Mouse (Mus musculus): ENCODE measurements around the gene Trem3. TPM values are rescaled to one million over a fixed set of nuclear protein-coding genes. Genes with fewer than 3 reads are reported as not detected.
A peak's percentile ranks its signal among the peaks of the same experiment; 100 is the strongest.

Trem3 gene
- polyA plus RNA-seq, 1 experiment from 2014 or later = not detected

- 0 out of 2 replicates have a peak overlapping the region, but pooled peaks have one; percentile 17 for H3K4me2 ChIP-seq (replicated peaks; ENCODE audit: low read depth)
- no peak overlapping the region for H3K27ac ChIP-seq (ENCODE audit: low read depth, low read length)
- H3K9me3 ChIP-seq (ENCODE audit: control insufficient read depth) = no peaks in the 10 kb centered on the region
- H3K36me3 ChIP-seq (ENCODE audit: control insufficient read depth, insufficient read depth) = no peaks in the 10 kb centered on the region
- TF ChIP-seq CTCF (IDR thresholded peaks at IDR 0.05; ENCODE audit: low read depth) = no peak
- WGBS = 36% methylated on average over 7 of the region's 7 CpGs
- H3K4me3 ChIP-seq (ENCODE audit: low read depth, low read length) = no peak overlapping the region
- no peaks in the 10 kb centered on the region for H3K27me3 ChIP-seq (replicated peaks; ENCODE audit: control insufficient read depth, insufficient read depth, low read length)
- H3K9ac ChIP-seq (ENCODE audit: low read depth, low read length) = no peak overlapping the region
- peak; percentile 36; the same call in 1 of the 2 replicates for ATAC-seq
- no peaks in the 10 kb centered on the region for H3K4me1 ChIP-seq (replicated peaks; ENCODE audit: control insufficient read depth, insufficient read depth, low read length)
Observed at GRCm38 (mm10) chr17:48300199-48300598, 52.6 kb downstream of the Trem3 start.

- Histone ChIP-seq H3K4me2 (replicated peaks; ENCODE audit: low read depth) (no peak overlapping the region), H3K9me3 (ENCODE audit: control insufficient read depth) (no peaks in the 10 kb centered on the region), H3K36me3 (ENCODE audit: control insufficient read depth, insufficient read depth) (no peaks in the 10 kb centered on the region), H3K4me1 (replicated peaks; ENCODE audit: control insufficient read depth, insufficient read depth, low read length) (no peaks in the 10 kb centered on the region), H3K4me3 (ENCODE audit: low read depth, low read length) (no peak overlapping the region), H3K27me3 (replicated peaks; ENCODE audit: control insufficient read depth, insufficient read depth, low read length) (no peaks in the 10 kb centered on the region), H3K27ac (ENCODE audit: low read depth, low read length) (no peak overlapping the region), H3K9ac (ENCODE audit: low read depth, low read length) (no peak overlapping the region)
- no peak for ATAC-seq
- 76% methylated on average over 9 of the region's 9 CpGs for WGBS
- no peak for TF ChIP-seq CTCF (IDR thresholded peaks at IDR 0.05; ENCODE audit: low read depth)
Observed at GRCm38 (mm10) chr17:48300861-48301260, 53.3 kb downstream of the Trem3 start.

GRCm38 (mm10) chr17:48301792-48302191 lies 54.2 kb downstream of the Trem3 start:
- no peak overlapping the region for H3K27ac ChIP-seq (ENCODE audit: low read depth, low read length)
- 96% methylated on average over 5 of the region's 5 CpGs for WGBS
- no peaks in the 10 kb centered on the region for H3K9me3 ChIP-seq (ENCODE audit: control insufficient read depth)
- H3K9ac ChIP-seq (ENCODE audit: low read depth, low read length) = no peak overlapping the region
- ATAC-seq = no peak
- no peak overlapping the region for H3K4me3 ChIP-seq (ENCODE audit: low read depth, low read length)
- no peaks in the 10 kb centered on the region for H3K36me3 ChIP-seq (ENCODE audit: control insufficient read depth, insufficient read depth)
- TF ChIP-seq CTCF (IDR thresholded peaks at IDR 0.05; ENCODE audit: low read depth) = no peak
- no peaks in the 10 kb centered on the region for H3K27me3 ChIP-seq (replicated peaks; ENCODE audit: control insufficient read depth, insufficient read depth, low read length)
- no peak overlapping the region for H3K4me2 ChIP-seq (replicated peaks; ENCODE audit: low read depth)
- H3K4me1 ChIP-seq (replicated peaks; ENCODE audit: control insufficient read depth, insufficient read depth, low read length) = no peaks in the 10 kb centered on the region

Other genes with a start within 250 kb of the Trem3 start
- gene 1700122O11Rik, start 209.5 kb upstream of the Trem3 start, polyA plus RNA-seq (2015; fragmentation: Nextera tagmentation; extraction: Ambion mirVana) = not detected in 2 replicates
- gene 1700067P10Rik, start 158.5 kb upstream of the Trem3 start, polyA plus RNA-seq (2015; fragmentation: Nextera tagmentation; extraction: Ambion mirVana) = not detected in 2 replicates
- gene 9830107B12Rik, start 101.5 kb upstream of the Trem3 start, polyA plus RNA-seq (2015; fragmentation: Nextera tagmentation; extraction: Ambion mirVana) = not detected in 2 replicates
- gene A530064D06Rik, start 80.5 kb upstream of the Trem3 start, polyA plus RNA-seq (2015; fragmentation: Nextera tagmentation; extraction: Ambion mirVana) = not detected in 2 replicates
- gene Trem1, start 15.0 kb upstream of the Trem3 start, polyA plus RNA-seq (2015; fragmentation: Nextera tagmentation; extraction: Ambion mirVana) = 0.21 and 0.23 TPM in 2 replicates
- 1.4 and 2.2 TPM in 2 replicates for gene Treml4, start 16.5 kb downstream of the Trem3 start, polyA plus RNA-seq (2015; fragmentation: Nextera tagmentation; extraction: Ambion mirVana)
- gene Treml2, start 51.7 kb downstream of the Trem3 start, polyA plus RNA-seq (2015; fragmentation: Nextera tagmentation; extraction: Ambion mirVana) = 0.24 TPM in 1 of 2 replicates, not detected in the other
- gene B430306N03Rik, start 68.4 kb downstream of the Trem3 start, polyA plus RNA-seq (2015; fragmentation: Nextera tagmentation; extraction: Ambion mirVana) = 0.05 and 0.22 TPM in 2 replicates
- gene Trem2, start 98.6 kb downstream of the Trem3 start, polyA plus RNA-seq (2015; fragmentation: Nextera tagmentation; extraction: Ambion mirVana) = 3.2 and 3.4 TPM in 2 replicates
- 0.12 and 0.23 TPM in 2 replicates for gene Treml1, start 112.1 kb downstream of the Trem3 start, polyA plus RNA-seq (2015; fragmentation: Nextera tagmentation; extraction: Ambion mirVana)
- 3.8 and 4.2 TPM in 2 replicates for gene Nfya, start 162.1 kb downstream of the Trem3 start, polyA plus RNA-seq (2015; fragmentation: Nextera tagmentation; extraction: Ambion mirVana)
- gene Oard1, start 162.2 kb downstream of the Trem3 start, polyA plus RNA-seq (2015; fragmentation: Nextera tagmentation; extraction: Ambion mirVana) = 52.1 and 53.9 TPM in 2 replicates
- gene Apobec2, start 185.2 kb downstream of the Trem3 start, polyA plus RNA-seq (2015; fragmentation: Nextera tagmentation; extraction: Ambion mirVana) = 2.6 TPM in 2 replicates
- gene Tspo2, start 203.7 kb downstream of the Trem3 start, polyA plus RNA-seq (2015; fragmentation: Nextera tagmentation; extraction: Ambion mirVana) = 0.48 and 1.3 TPM in 2 replicates
- 26.7 and 28.4 TPM in 2 replicates for gene Unc5cl, start 207.1 kb downstream of the Trem3 start, polyA plus RNA-seq (2015; fragmentation: Nextera tagmentation; extraction: Ambion mirVana)